Mouse (Mus musculus) lung, embryonic 14.5 days (tissue): ENCODE results near the gene Gm5105. TPM values are rescaled to one million over a fixed set of nuclear protein-coding genes. Genes with fewer than 3 reads are reported as not detected.

Experiments
- ATAC-seq: fragments of 200-750 bp; cut with Nextera tagmentation; 2 replicates; pipeline ENCODE4 v1.8.0; 2017; ENCODE audit warnings: mild to moderate bottlenecking, moderate TSS enrichment, moderate library complexity; ENCODE audit not compliant: insufficient read depth
- DNase-seq: peaks from one replicate; pipeline ENCODE4 v3.0.0-alpha.2; 2015
- H3K27ac ChIP-seq: fragments of 300-500 bp; sonication (generic); 2 replicates; pipeline ENCODE4 v1.5.1; 2014; ENCODE audit warnings: low read depth, mild to moderate bottlenecking, moderate library complexity
- H3K27me3 ChIP-seq: fragments of 300-500 bp; sonication (generic); 2 replicates; pipeline ENCODE4 v1.6.1; 2014; ENCODE audit warnings: low read length, control low read depth; ENCODE audit not compliant: insufficient read depth
- H3K36me3 ChIP-seq: fragments of 300-500 bp; sonication (generic); 2 replicates; pipeline ENCODE4 v1.6.1; 2014; ENCODE audit warnings: control low read depth; ENCODE audit not compliant: insufficient read depth
- H3K4me1 ChIP-seq: fragments of 300-500 bp; sonication (generic); 2 replicates; pipeline ENCODE4 v1.6.1; 2014; ENCODE audit warnings: antibody characterized with exemption, control low read depth; ENCODE audit not compliant: insufficient read depth
- H3K4me2 ChIP-seq: fragments of 300-500 bp; sonication (generic); 2 replicates; pipeline ENCODE4 v1.6.1; 2014; ENCODE audit warnings: mild to moderate bottlenecking
- H3K4me3 ChIP-seq: fragments of 300-500 bp; sonication (generic); 2 replicates; pipeline ENCODE4 v1.5.1; 2014; ENCODE audit warnings: low read depth, low read length
- H3K9ac ChIP-seq: fragments of 300-500 bp; sonication (generic); 2 replicates; pipeline ENCODE4 v1.6.1; 2014
- H3K9me3 ChIP-seq: fragments of 300-500 bp; sonication (generic); 2 replicates; pipeline ENCODE4 v1.6.1; 2016; ENCODE audit warnings: low read depth, low read length, control low read depth
- CTCF ChIP-seq: IDR thresholded peaks from 2 replicates; pipeline ENCODE4 v1.5.1; 2016; ENCODE audit warnings: antibody characterized with exemption, low read depth
- WGBS: fragments of 180-500 bp; shearing (Covaris S2); extraction: QIAGEN DNeasy Blood & Tissue Kit; methylation state at CpG from one replicate; pipeline ENCODE4 v1.1.7; 2014; 5-methylcytosine and 5-hydroxymethylcytosine counted together
- polyA plus RNA-seq: library from polyadenylated mRNA; unstranded; fragments of >200 nt; fragmentation: Nextera tagmentation; extraction: Ambion mirVana; gene quantifications from 2 replicates; pipeline ENCODE4 v1.2.1, GENCODE M21; 2014

Gene Gm5105
- polyA plus RNA-seq, 1 experiment from 2014 or later = not detected

DNA sequence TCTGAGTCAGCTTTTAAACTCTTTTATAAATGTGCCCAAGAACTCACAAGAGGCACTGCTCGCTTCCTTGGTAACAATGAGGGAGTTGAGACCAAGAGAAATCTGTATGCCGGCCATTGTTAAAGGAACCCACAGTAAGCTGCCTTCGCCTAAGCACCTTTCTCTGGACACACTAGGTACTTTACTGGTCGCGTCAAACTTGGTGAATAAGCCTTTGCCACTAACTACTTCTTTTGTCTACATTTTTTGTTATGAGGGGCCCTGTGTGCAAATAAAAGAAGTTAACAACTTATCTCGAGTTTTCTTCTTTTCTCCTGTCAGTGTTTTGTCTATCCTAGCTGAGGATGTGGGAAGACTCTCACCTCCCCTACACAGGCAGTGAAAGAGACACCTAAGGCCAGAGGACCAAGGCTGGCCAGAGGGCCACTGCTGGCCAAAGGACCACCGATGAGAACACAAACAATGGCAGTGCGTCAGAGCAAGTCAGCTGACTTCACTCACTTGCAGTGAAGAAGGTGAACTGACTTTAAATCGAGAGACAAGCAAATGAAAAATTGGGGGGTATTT is 67.9 kb downstream of the Gm5105 start:
- Histone ChIP-seq H3K27ac (no peak overlapping the region), H3K4me1 (no peaks in the 10 kb centered on the region), H3K36me3 (no peaks in the 10 kb centered on the region), H3K9ac (no peak overlapping the region), H3K4me2 (no peak overlapping the region), H3K27me3 (no peaks in the 10 kb centered on the region), H3K9me3 (no peaks in the 10 kb centered on the region), H3K4me3 (no peak overlapping the region)
- WGBS = 65% methylated on average over 9 of the region's 9 CpGs
- ATAC-seq (no peak), DNase-seq (no peak)
- no peak for TF ChIP-seq CTCF

Other genes with a start within 250 kb of the Gm5105 start
- 2,590 and 2,710 TPM in 2 replicates for gene H2afz, start 202.9 kb downstream of the Gm5105 start, polyA plus RNA-seq
- gene Dnajb14, start 199.7 kb downstream of the Gm5105 start, polyA plus RNA-seq = 12.8 and 15.5 TPM in 2 replicates
- gene Lamtor3, start 148.9 kb downstream of the Gm5105 start, polyA plus RNA-seq = 97.2 and 103 TPM in 2 replicates
- gene Dapp1, start 85.8 kb downstream of the Gm5105 start, polyA plus RNA-seq = 8.0 and 8.1 TPM in 2 replicates
- gene 1110002E22Rik, start 2.3 kb downstream of the Gm5105 start, polyA plus RNA-seq = 0.21 and 0.31 TPM in 2 replicates
- 13.8 and 14.2 TPM in 2 replicates for gene Trmt10a, start 76.1 kb upstream of the Gm5105 start, polyA plus RNA-seq
- 6.8 and 6.9 TPM in 2 replicates for gene Mttp, start 77.6 kb upstream of the Gm5105 start, polyA plus RNA-seq
- gene 4930579F01Rik, start 126.4 kb upstream of the Gm5105 start, polyA plus RNA-seq = 0.37 TPM in 1 of 2 replicates, not detected in the other
- gene Adh7, start 150.4 kb upstream of the Gm5105 start, polyA plus RNA-seq = 0.30 and 0.55 TPM in 2 replicates
- gene Adh1, start 193.6 kb upstream of the Gm5105 start, polyA plus RNA-seq = 883 and 968 TPM in 2 replicates
- 0.14 and 0.62 TPM in 2 replicates for gene Adh6a, start 245.9 kb upstream of the Gm5105 start, polyA plus RNA-seq